In genomic region chr7:83489790-83490189, GRCm38 (mm10) we compare ENCODE assay signal across 9 mouse cellular contexts.
DNase-seq lines count a peak whose midpoint lies in the region; ATAC-seq and TF ChIP-seq lines count a peak whose summit lies in the region.
"Had no signal": no experiment of that assay in that cellular context is flagged by ENCODE, and none has a peak within 500 bp of the region (broad histone marks: within the 10 kb centered on the region; RNA-seq: fewer than 3 reads in every experiment).

No protein-coding gene starts in this region.

- H3K36me3 ChIP-seq in lung, embryonic 16.5 days (ENCODE audit: control insufficient read depth, insufficient read depth, low read length), result no peaks in the 10 kb centered on the region
- no peaks in the 10 kb centered on the region for H3K36me3 ChIP-seq in embryonic facial prominence, embryonic 14.5 days (ENCODE audit: control insufficient read depth, insufficient read depth, low read length)
- H3K36me3 ChIP-seq in intestine, postnatal 0 days (ENCODE audit: control insufficient read depth, insufficient read depth), result no peaks in the 10 kb centered on the region
- H3K36me3 ChIP-seq in midbrain, embryonic 11.5 days (ENCODE audit: control insufficient read depth, insufficient read depth, low read length), result no peaks in the 10 kb centered on the region
- H3K36me3 ChIP-seq: liver, embryonic 13.5 days had no signal

- peak; percentile 94 for TF ChIP-seq CTCF in intestine, postnatal 0 days (IDR thresholded peaks at IDR 0.05; ENCODE audit: low read depth)

- H3K9me3 ChIP-seq in lung, embryonic 16.5 days (ENCODE audit: control insufficient read depth, low read length), result no peaks in the 10 kb centered on the region
- no peaks in the 10 kb centered on the region for H3K9me3 ChIP-seq in embryonic facial prominence, embryonic 14.5 days (ENCODE audit: control insufficient read depth, low read length)
- no peaks in the 10 kb centered on the region for H3K9me3 ChIP-seq in intestine, postnatal 0 days (ENCODE audit: control insufficient read depth)
- H3K9me3 ChIP-seq in midbrain, embryonic 11.5 days (ENCODE audit: control insufficient read depth, low read length), result no peaks in the 10 kb centered on the region
- H3K9me3 ChIP-seq: liver, embryonic 13.5 days had no signal

- H3K27ac ChIP-seq in lung, embryonic 16.5 days (ENCODE audit: low read length), result no peak overlapping the region
- no peak overlapping the region for H3K27ac ChIP-seq in embryonic facial prominence, embryonic 14.5 days (replicated peaks; ENCODE audit: low read depth, low read length)
- no peak overlapping the region for H3K27ac ChIP-seq in intestine, postnatal 0 days (ENCODE audit: low read depth, low read length)
- no peak overlapping the region for H3K27ac ChIP-seq in midbrain, embryonic 11.5 days (ENCODE audit: low read depth, low read length)
- H3K27ac ChIP-seq: liver, embryonic 13.5 days had no signal

- no peaks in the 10 kb centered on the region for H3K27me3 ChIP-seq in lung, embryonic 16.5 days (ENCODE audit: control insufficient read depth, insufficient read depth, low read depth, low read length)
- no peaks in the 10 kb centered on the region for H3K27me3 ChIP-seq in embryonic facial prominence, embryonic 14.5 days (replicated peaks; ENCODE audit: control insufficient read depth, insufficient read depth, low read length)
- no peaks in the 10 kb centered on the region for H3K27me3 ChIP-seq in intestine, postnatal 0 days (replicated peaks; ENCODE audit: control insufficient read depth, insufficient read depth, low read length)
- H3K27me3 ChIP-seq in midbrain, embryonic 11.5 days (ENCODE audit: control insufficient read depth, insufficient read depth, low read length), result no peaks in the 10 kb centered on the region
- H3K27me3 ChIP-seq: liver, embryonic 13.5 days had no signal

- H3K4me3 ChIP-seq in lung, embryonic 16.5 days (ENCODE audit: low read length), result no peak overlapping the region
- H3K4me3 ChIP-seq in embryonic facial prominence, embryonic 14.5 days (ENCODE audit: low read depth, low read length), result no peak overlapping the region
- H3K4me3 ChIP-seq in intestine, postnatal 0 days (ENCODE audit: low read depth, low read length), result no peak overlapping the region
- H3K4me3 ChIP-seq in midbrain, embryonic 11.5 days (ENCODE audit: low read depth, low read length), result no peak overlapping the region
- H3K4me3 ChIP-seq: liver, embryonic 13.5 days had no signal

- WGBS in lung, embryonic 16.5 days, result 73% methylated on average over 1 of the region's 1 CpGs
- 70% methylated on average over 1 of the region's 1 CpGs for WGBS in embryonic facial prominence, embryonic 14.5 days
- WGBS in intestine, postnatal 0 days, result 87% methylated on average over 1 of the region's 1 CpGs
- 78% methylated on average over 1 of the region's 1 CpGs for WGBS in midbrain, embryonic 11.5 days

- ATAC-seq in CD4-positive, CD25-positive, alpha-beta regulatory T cell, adult 4 months, result no peak
- peak; percentile 38; the same call in 1 of the 2 replicates for ATAC-seq in lung, embryonic 16.5 days (ENCODE audit: low read depth)
- no peak for ATAC-seq in embryonic facial prominence, embryonic 14.5 days (ENCODE audit: low read depth)
- ATAC-seq in intestine, postnatal 0 days, result no peak
- peak; percentile 89 for ATAC-seq in midbrain, embryonic 11.5 days (ENCODE audit: low FRiP score)

- H3K4me1 ChIP-seq in lung, embryonic 16.5 days (replicated peaks; ENCODE audit: control insufficient read depth, insufficient read depth, low read length), result no peaks in the 10 kb centered on the region
- no peaks in the 10 kb centered on the region for H3K4me1 ChIP-seq in embryonic facial prominence, embryonic 14.5 days (ENCODE audit: control insufficient read depth, insufficient read depth, low read length)
- H3K4me1 ChIP-seq in intestine, postnatal 0 days (replicated peaks; ENCODE audit: control insufficient read depth, insufficient read depth, low read length), result no peaks in the 10 kb centered on the region
- no peaks in the 10 kb centered on the region for H3K4me1 ChIP-seq in midbrain, embryonic 11.5 days (ENCODE audit: control insufficient read depth, insufficient read depth, low read length)
- H3K4me1 ChIP-seq: liver, embryonic 13.5 days had no signal

- peak; percentile 23 for DNase-seq in CD4-positive, CD25-positive, alpha-beta regulatory T cell, adult 2 months (ENCODE audit: low read depth, low spot score)
- no peak for DNase-seq in lung, postnatal 25 days (ENCODE audit: low spot score)
- peak; percentile 63 for DNase-seq in embryonic facial prominence, embryonic 14.5 days (ENCODE audit: low spot score)
- peak; percentile 89 for DNase-seq in midbrain, embryonic 11.5 days (ENCODE audit: low spot score, missing footprints)
- DNase-seq in urinary bladder, postnatal 36 days (ENCODE audit: low spot score in 2 of 2), result no peak
- DNase-seq: liver, embryonic 13.5 days had no signal

- H3K4me2 ChIP-seq in lung, embryonic 16.5 days (ENCODE audit: low read depth, low read length), result no peak overlapping the region
- H3K4me2 ChIP-seq in embryonic facial prominence, embryonic 14.5 days (ENCODE audit: low read depth, low read length), result no peak overlapping the region
- no peak overlapping the region for H3K4me2 ChIP-seq in intestine, postnatal 0 days (replicated peaks; ENCODE audit: low read depth)
- H3K4me2 ChIP-seq in midbrain, embryonic 11.5 days, result no peak overlapping the region
- H3K4me2 ChIP-seq: liver, embryonic 13.5 days had no signal

- no peak overlapping the region for H3K9ac ChIP-seq in lung, embryonic 16.5 days (ENCODE audit: low read length)
- no peak overlapping the region for H3K9ac ChIP-seq in embryonic facial prominence, embryonic 14.5 days (ENCODE audit: low read depth, low read length)
- no peak overlapping the region for H3K9ac ChIP-seq in intestine, postnatal 0 days (ENCODE audit: low read depth, low read length)
- H3K9ac ChIP-seq in midbrain, embryonic 11.5 days (ENCODE audit: low read length), result no peak overlapping the region
- H3K9ac ChIP-seq: liver, embryonic 13.5 days had no signal

Comparison
In these comparisons a context has a peak if more than half of its experiments do, and no peak if none do; other contexts are left out.
1. DNase-seq: peak in CD4-positive, CD25-positive, alpha-beta regulatory T cell, adult 2 months (single experiment), embryonic facial prominence, embryonic 14.5 days (single experiment) and midbrain, embryonic 11.5 days (single experiment); none in lung, postnatal 25 days (single experiment) and urinary bladder, postnatal 36 days (0 of 2).
2. ATAC-seq: peak in lung, embryonic 16.5 days (single experiment) and midbrain, embryonic 11.5 days (single experiment); none in CD4-positive, CD25-positive, alpha-beta regulatory T cell, adult 4 months (single experiment), embryonic facial prominence, embryonic 14.5 days (single experiment) and intestine, postnatal 0 days (single experiment).